Mouse (Mus musculus) layer of hippocampus, adult 9-10 months (tissue): ENCODE measurements around the gene Mxd4.

Source experiments
- DNase-seq: peaks from one replicate; pipeline ENCODE4 v3.0.0; 2022; ENCODE audit warnings: low spot score

Gene Mxd4

GRCm38 (mm10) chr5:34187601-34188316, at the start of gene Mxd4:
Mxd4 (minus strand) TSS chr5:34187720.
- DNase-seq = peak; percentile 99

- no peak for DNase-seq
These were observed 48.4 kb upstream of the Mxd4 start for GRCm38 (mm10) chr5:34235898-34236420.

- no peak for DNase-seq
These were observed 47.5 kb upstream of the Mxd4 start for GRCm38 (mm10) chr5:34235056-34235455.

GRCm38 (mm10) chr5:34233221-34233515, 45.6 kb upstream of the Mxd4 start:
- no peak for DNase-seq

- no peak for DNase-seq
These were observed 45.1 kb upstream of the Mxd4 start for GRCm38 (mm10) chr5:34232481-34233220.

GRCm38 (mm10) chr5:34231901-34232300, 44.4 kb upstream of the Mxd4 start:
- no peak for DNase-seq

- DNase-seq = no peak
These were observed 43.3 kb upstream of the Mxd4 start for GRCm38 (mm10) chr5:34230599-34231485.

- no peak for DNase-seq
These were observed 42.0 kb upstream of the Mxd4 start for GRCm38 (mm10) chr5:34229503-34229902.

GRCm38 (mm10) chr5:34225516-34225915, 38.0 kb upstream of the Mxd4 start:
- no peak for DNase-seq

- no peak for DNase-seq
These were observed 37.0 kb upstream of the Mxd4 start for GRCm38 (mm10) chr5:34224515-34224914.

GRCm38 (mm10) chr5:34220001-34220400, 32.5 kb upstream of the Mxd4 start:
- DNase-seq = no peak

- no peak for DNase-seq
These were observed 31.2 kb upstream of the Mxd4 start for GRCm38 (mm10) chr5:34218672-34219071.

- no peak for DNase-seq
These were observed 30.2 kb upstream of the Mxd4 start for GRCm38 (mm10) chr5:34217756-34218155.

GRCm38 (mm10) chr5:34216025-34216424, 28.5 kb upstream of the Mxd4 start:
- no peak for DNase-seq

- DNase-seq = no peak
These were observed 26.1 kb upstream of the Mxd4 start for GRCm38 (mm10) chr5:34213659-34214058.

- peak; percentile 67 for DNase-seq
These were observed 22.8 kb upstream of the Mxd4 start for GRCm38 (mm10) chr5:34210279-34210678.

- DNase-seq = no peak
These were observed 20.0 kb upstream of the Mxd4 start for GRCm38 (mm10) chr5:34207503-34207902.

- DNase-seq = no peak
These were observed 18.3 kb upstream of the Mxd4 start for GRCm38 (mm10) chr5:34205788-34206187.

GRCm38 (mm10) chr5:34204911-34205310, 17.4 kb upstream of the Mxd4 start:
- DNase-seq = no peak

- no peak for DNase-seq
These were observed 14.5 kb upstream of the Mxd4 start for GRCm38 (mm10) chr5:34202006-34202405.

GRCm38 (mm10) chr5:34201396-34201795, 13.9 kb upstream of the Mxd4 start:
- DNase-seq = no peak

GRCm38 (mm10) chr5:34198615-34199014, 11.1 kb upstream of the Mxd4 start:
- no peak for DNase-seq

GRCm38 (mm10) chr5:34197243-34197642, 9.7 kb upstream of the Mxd4 start:
- no peak for DNase-seq
